Comparison of ENCODE assay signal across 24 mouse cellular contexts in genomic region chr2:158037571-158037970, GRCm38 (mm10).
"Had no signal": no experiment of that assay in that cellular context is flagged by ENCODE, and none has a peak within 500 bp of the region (broad histone marks: within the 10 kb centered on the region; RNA-seq: fewer than 3 reads in every experiment).

No protein-coding gene starts in this region.

- H3K9ac ChIP-seq: hindbrain, embryonic 12.5 days; hindbrain, embryonic 14.5 days; intestine, embryonic 15.5 days; limb, embryonic 13.5 days; limb, embryonic 15.5 days had no signal

- DNase-seq: gastrocnemius, adult 2 months; gastrocnemius, postnatal 10 days; gastrocnemius, postnatal 25 days; heart, adult 2 months; heart, postnatal 10 days; heart, postnatal 4 days; kidney, adult 11 months; kidney, adult 8-10 months; kidney, postnatal 10 days; kidney, postnatal 25 days; layer of hippocampus, adult 9-11 months; layer of hippocampus, postnatal 36 days; left cerebral cortex, postnatal 4 days had no signal

- ATAC-seq: forebrain, embryonic 16.5 days; hindbrain, embryonic 16.5 days; inflammation-experienced regulatory T-cells, adult 6 months; intestine, embryonic 15.5 days had no signal

- H3K9me3 ChIP-seq: heart, embryonic 10.5 days; heart, embryonic 12.5 days; hindbrain, embryonic 10.5 days; hindbrain, embryonic 12.5 days; intestine, embryonic 15.5 days; limb, embryonic 13.5 days; limb, embryonic 15.5 days had no signal

- H3K4me3 ChIP-seq: gastrocnemius, adult 2 months; heart, adult 2 months; heart, embryonic 10.5 days; heart, embryonic 12.5 days; hindbrain, embryonic 10.5 days; hindbrain, embryonic 12.5 days; intestine, embryonic 15.5 days; limb, embryonic 13.5 days; limb, embryonic 15.5 days had no signal

- H3K4me2 ChIP-seq: heart, embryonic 12.5 days; hindbrain, embryonic 12.5 days; hindbrain, embryonic 14.5 days; intestine, embryonic 15.5 days; limb, embryonic 13.5 days; limb, embryonic 15.5 days had no signal

- H3K4me1 ChIP-seq: hindbrain, embryonic 10.5 days; hindbrain, embryonic 12.5 days; intestine, embryonic 15.5 days; limb, embryonic 13.5 days; limb, embryonic 15.5 days had no signal

- H3K27ac ChIP-seq: gastrocnemius, adult 2 months; heart, adult 2 months; heart, embryonic 10.5 days; hindbrain, embryonic 10.5 days; hindbrain, embryonic 12.5 days; hindbrain, embryonic 14.5 days; intestine, embryonic 15.5 days; limb, embryonic 13.5 days; limb, embryonic 15.5 days had no signal

- H3K27me3 ChIP-seq: heart, embryonic 12.5 days; hindbrain, embryonic 12.5 days; intestine, embryonic 15.5 days; limb, embryonic 13.5 days; limb, embryonic 15.5 days had no signal
